Comparison of ENCODE assay signal across 19 mouse cellular contexts in genomic region chr1:134307409-134307808, GRCm38 (mm10). TPM values are rescaled to one million over a fixed set of nuclear protein-coding genes. Genes with fewer than 3 reads are reported as not detected.
DNase-seq lines count a peak whose midpoint lies in the region; ATAC-seq and TF ChIP-seq lines count a peak whose summit lies in the region.
"Had no signal": no experiment of that assay in that cellular context is flagged by ENCODE, and none has a peak within 500 bp of the region (broad histone marks: within the 10 kb centered on the region; RNA-seq: fewer than 3 reads in every experiment).

No protein-coding gene starts in this region.

- no peaks in the 10 kb centered on the region for H3K79me2 ChIP-seq in heart, adult 2 months (replicated peaks; ENCODE audit: control insufficient read depth, insufficient read depth, low read length)

- no peak overlapping the region for H3K9ac ChIP-seq in forebrain, embryonic 13.5 days
- no peak overlapping the region for H3K9ac ChIP-seq in forebrain, embryonic 15.5 days (replicated peaks)
- H3K9ac ChIP-seq in midbrain, embryonic 16.5 days (ENCODE audit: low read depth, low read length): no peak overlapping the region
- H3K9ac ChIP-seq in limb, embryonic 15.5 days: no peak overlapping the region
- no peak overlapping the region for H3K9ac ChIP-seq in heart, adult 2 months (ENCODE audit: low read depth, low read length)
- H3K9ac ChIP-seq: lung, embryonic 14.5 days had no signal

- DNase-seq in midbrain, embryonic 10.5 days (ENCODE audit: low spot score): peak; percentile 42
- DNase-seq in brain, embryonic 14.5 days (ENCODE audit: low read depth): peak; percentile 43
- no peak for DNase-seq in heart, adult 2 months
- DNase-seq: adrenal gland, postnatal 36 days; cerebellum, postnatal 14 days; heart, postnatal 36 days; kidney, adult 2 months; kidney, postnatal 4 days; left cerebral cortex, postnatal 4 days; lung, embryonic 14.5 days had no signal

- no peaks in the 10 kb centered on the region for H3K27me3 ChIP-seq in forebrain, embryonic 13.5 days
- no peaks in the 10 kb centered on the region for H3K27me3 ChIP-seq in forebrain, embryonic 15.5 days
- H3K27me3 ChIP-seq in midbrain, embryonic 10.5 days (ENCODE audit: low read depth, poor library complexity, severe bottlenecking): no peaks in the 10 kb centered on the region
- no peaks in the 10 kb centered on the region for H3K27me3 ChIP-seq in midbrain, embryonic 16.5 days (ENCODE audit: control insufficient read depth, insufficient read depth, low read depth, low read length)
- H3K27me3 ChIP-seq in limb, embryonic 15.5 days: no peaks in the 10 kb centered on the region
- no peaks in the 10 kb centered on the region for H3K27me3 ChIP-seq in heart, adult 2 months (ENCODE audit: control insufficient read depth, insufficient read depth, low read length)

- no peak overlapping the region for H3K27ac ChIP-seq in forebrain, embryonic 13.5 days
- H3K27ac ChIP-seq in forebrain, embryonic 15.5 days (replicated peaks): no peak overlapping the region
- H3K27ac ChIP-seq in midbrain, embryonic 10.5 days (replicated peaks): peak overlapping the region; percentile 68; the same call in 1 of the 2 replicates
- H3K27ac ChIP-seq in midbrain, embryonic 16.5 days (ENCODE audit: low read length): no peak overlapping the region
- H3K27ac ChIP-seq in limb, embryonic 15.5 days: no peak overlapping the region
- no peak overlapping the region for H3K27ac ChIP-seq in heart, adult 2 months
- H3K27ac ChIP-seq: heart, embryonic 10.5 days had no signal

- peak; percentile 55; the same call in 1 of the 2 replicates for ATAC-seq in forebrain, embryonic 13.5 days
- no peak for ATAC-seq in forebrain, embryonic 15.5 days (replicated peaks)
- ATAC-seq in midbrain, embryonic 16.5 days: no peak
- peak; percentile 31; the same call in 1 of the 2 replicates for ATAC-seq in limb, embryonic 15.5 days (ENCODE audit: insufficient number of reproducible peaks, low FRiP score, low TSS enrichment, low read depth)
- no peak for ATAC-seq in inflammation-experienced regulatory T-cells, adult 6 months

- H3K36me3 ChIP-seq in forebrain, embryonic 13.5 days (ENCODE audit: poor library complexity, severe bottlenecking): no peaks in the 10 kb centered on the region
- H3K36me3 ChIP-seq in forebrain, embryonic 15.5 days: no peaks in the 10 kb centered on the region
- H3K36me3 ChIP-seq in midbrain, embryonic 10.5 days: peaks cover 4% of the 10 kb centered on the region; the same call in 1 of the 2 replicates
- 0 out of 2 replicates have a peak, but pooled peaks cover 3% of the 10 kb centered on the region for H3K36me3 ChIP-seq in midbrain, embryonic 16.5 days (ENCODE audit: control insufficient read depth, insufficient read depth, low read length)
- peaks cover 9% of the 10 kb centered on the region for H3K36me3 ChIP-seq in limb, embryonic 15.5 days
- 0 out of 2 replicates have a peak, but pooled peaks cover 2% of the 10 kb centered on the region for H3K36me3 ChIP-seq in heart, adult 2 months (ENCODE audit: control insufficient read depth, insufficient read depth, low read length)

- intact Hi-C loops in heart, adult 2 months (cut with DNase I): no loop called here

- no peaks in the 10 kb centered on the region for H3K9me3 ChIP-seq in forebrain, embryonic 13.5 days (replicated peaks)
- no peaks in the 10 kb centered on the region for H3K9me3 ChIP-seq in forebrain, embryonic 15.5 days
- H3K9me3 ChIP-seq in midbrain, embryonic 10.5 days (replicated peaks): peaks cover 7% of the 10 kb centered on the region
- no peaks in the 10 kb centered on the region for H3K9me3 ChIP-seq in midbrain, embryonic 16.5 days (replicated peaks; ENCODE audit: control insufficient read depth, low read length, poor library complexity, severe bottlenecking)
- H3K9me3 ChIP-seq in limb, embryonic 15.5 days: no peaks in the 10 kb centered on the region
- H3K9me3 ChIP-seq: heart, embryonic 10.5 days had no signal

- peaks cover 15% of the 10 kb centered on the region for H3K4me1 ChIP-seq in forebrain, embryonic 13.5 days
- H3K4me1 ChIP-seq in forebrain, embryonic 15.5 days: peaks cover 13% of the 10 kb centered on the region
- H3K4me1 ChIP-seq in midbrain, embryonic 10.5 days: peaks cover 32% of the 10 kb centered on the region
- H3K4me1 ChIP-seq in midbrain, embryonic 16.5 days (ENCODE audit: control insufficient read depth, insufficient read depth, low read length): peaks cover 8% of the 10 kb centered on the region
- peaks cover 12% of the 10 kb centered on the region for H3K4me1 ChIP-seq in limb, embryonic 15.5 days
- peaks cover 9% of the 10 kb centered on the region for H3K4me1 ChIP-seq in heart, adult 2 months (ENCODE audit: control insufficient read depth, insufficient read depth, low read length)

- no peak for TF ChIP-seq POLR2A in brain, embryonic 14.5 days (IDR thresholded peaks at IDR 0.05; ENCODE audit: borderline replicate concordance, extremely low read depth, insufficient read depth, insufficient read length, poor library complexity, severe bottlenecking)
- no peak for TF ChIP-seq POLR2A in heart, adult 2 months (IDR thresholded peaks at IDR 0.05; ENCODE audit: insufficient read depth, low read depth, low read length)

- no peak for TF ChIP-seq EP300 in heart, adult 2 months (IDR thresholded peaks at IDR 0.05; ENCODE audit: insufficient read depth, low read depth, low read length)

- H3K4me2 ChIP-seq in forebrain, embryonic 13.5 days: no peak overlapping the region
- H3K4me2 ChIP-seq in forebrain, embryonic 15.5 days (replicated peaks): no peak overlapping the region
- no peak overlapping the region for H3K4me2 ChIP-seq in midbrain, embryonic 16.5 days (ENCODE audit: low read length)
- no peak overlapping the region for H3K4me2 ChIP-seq in limb, embryonic 15.5 days
- H3K4me2 ChIP-seq: lung, embryonic 14.5 days had no signal

- no peak for TF ChIP-seq CTCF in brain, embryonic 14.5 days (IDR thresholded peaks at IDR 0.05; ENCODE audit: borderline replicate concordance, extremely low read depth, insufficient read depth, insufficient read length)
- no peak for TF ChIP-seq CTCF in heart, adult 2 months (IDR thresholded peaks at IDR 0.05)

- H3K4me3 ChIP-seq in forebrain, embryonic 13.5 days: no peak overlapping the region
- H3K4me3 ChIP-seq in forebrain, embryonic 15.5 days: no peak overlapping the region
- no peak overlapping the region for H3K4me3 ChIP-seq in midbrain, embryonic 10.5 days
- no peak overlapping the region for H3K4me3 ChIP-seq in midbrain, embryonic 16.5 days (ENCODE audit: low read depth, low read length)
- no peak overlapping the region for H3K4me3 ChIP-seq in limb, embryonic 15.5 days
- no peak overlapping the region for H3K4me3 ChIP-seq in heart, adult 2 months
- H3K4me3 ChIP-seq: heart, embryonic 10.5 days had no signal

- 52% methylated on average over 10 of the region's 10 CpGs for WGBS in forebrain, embryonic 13.5 days
- WGBS in forebrain, embryonic 15.5 days: 41% methylated on average over 10 of the region's 10 CpGs
- WGBS in midbrain, embryonic 10.5 days: 61% methylated on average over 10 of the region's 10 CpGs
- 41% methylated on average over 10 of the region's 10 CpGs for WGBS in midbrain, embryonic 16.5 days
- 63% methylated on average over 10 of the region's 10 CpGs for WGBS in limb, embryonic 15.5 days
- WGBS in heart, adult 2 months: 60% methylated on average over 10 of the region's 10 CpGs

RNA-seq across cellular contexts. Expression of gene Myog, which starts 17.6 kb away (rescaled TPM):
- not detected in 2 replicates for polyA plus RNA-seq in forebrain, embryonic 13.5 days (2015; fragmentation: Nextera tagmentation; extraction: Ambion mirVana)
- 0.22 TPM in 1 of 2 replicates, not detected in the other for polyA plus RNA-seq in forebrain, embryonic 15.5 days (2015; fragmentation: Nextera tagmentation; extraction: Ambion mirVana)
- 0.07 TPM in 1 of 2 replicates, not detected in the other for polyA plus RNA-seq in midbrain, embryonic 10.5 days (2016; fragmentation: Nextera tagmentation; extraction: Ambion mirVana)
- polyA plus RNA-seq in midbrain, embryonic 16.5 days (2015; fragmentation: Nextera tagmentation; extraction: Ambion mirVana): 0.13 and 0.14 TPM in 2 replicates
- 1.3 and 2.6 TPM in 2 replicates for polyA plus RNA-seq in brain, embryonic 14.5 days (2012; rRNA removed)
- 117 and 227 TPM in 2 replicates for polyA plus RNA-seq in limb, embryonic 15.5 days (2015; fragmentation: Nextera tagmentation; extraction: Ambion mirVana)
- not detected for total RNA-seq in heart, adult 2 months (2021)
- polyA plus RNA-seq in heart, adult 2 months (2012; rRNA removed): not detected in 2 replicates
- not detected for polyA plus RNA-seq in inflammation-experienced regulatory T-cells, adult 6 months (2017; shearing (Covaris generic))
- total RNA-seq: adrenal gland, postnatal 36 days; heart, postnatal 36 days; layer of hippocampus, postnatal 25 days; left cerebral cortex, postnatal 4 days; MEL had no signal
- polyA plus RNA-seq: lung, embryonic 14.5 days; spleen, adult 2 months had no signal

RNA-seq across cellular contexts. Expression of gene Ppfia4, which starts 25.3 kb away (rescaled TPM):
- 3.5 and 3.7 TPM in 2 replicates for polyA plus RNA-seq in forebrain, embryonic 13.5 days (2015; fragmentation: Nextera tagmentation; extraction: Ambion mirVana)
- 9.3 and 11.3 TPM in 2 replicates for polyA plus RNA-seq in forebrain, embryonic 15.5 days (2015; fragmentation: Nextera tagmentation; extraction: Ambion mirVana)
- polyA plus RNA-seq in midbrain, embryonic 10.5 days (2016; fragmentation: Nextera tagmentation; extraction: Ambion mirVana): 2.0 and 3.5 TPM in 2 replicates
- polyA plus RNA-seq in midbrain, embryonic 16.5 days (2015; fragmentation: Nextera tagmentation; extraction: Ambion mirVana): 20.2 and 25.6 TPM in 2 replicates
- 23.6 and 31.3 TPM in 2 replicates for polyA plus RNA-seq in brain, embryonic 14.5 days (2012; rRNA removed)
- polyA plus RNA-seq in limb, embryonic 15.5 days (2015; fragmentation: Nextera tagmentation; extraction: Ambion mirVana): 7.5 and 11.1 TPM in 2 replicates
- total RNA-seq in heart, adult 2 months (2021): under 1 TPM; 0.80 to 0.94 TPM
- 4.4 and 4.9 TPM in 2 replicates for polyA plus RNA-seq in heart, adult 2 months (2012; rRNA removed)
- polyA plus RNA-seq in inflammation-experienced regulatory T-cells, adult 6 months (2017; shearing (Covaris generic)): 1 to 10 TPM in 1 of 3 experiments, under 1 TPM in 1, not detected in 1; 0.24 to 1.4 TPM
- total RNA-seq: MEL had no signal

RNA-seq across cellular contexts. Expression of gene Tmem183a, which starts 54.4 kb away (rescaled TPM):
- 126 and 131 TPM in 2 replicates for polyA plus RNA-seq in forebrain, embryonic 13.5 days (2015; fragmentation: Nextera tagmentation; extraction: Ambion mirVana)
- polyA plus RNA-seq in forebrain, embryonic 15.5 days (2015; fragmentation: Nextera tagmentation; extraction: Ambion mirVana): 139 and 150 TPM in 2 replicates
- polyA plus RNA-seq in midbrain, embryonic 10.5 days (2016; fragmentation: Nextera tagmentation; extraction: Ambion mirVana): 122 and 128 TPM in 2 replicates
- 155 and 159 TPM in 2 replicates for polyA plus RNA-seq in midbrain, embryonic 16.5 days (2015; fragmentation: Nextera tagmentation; extraction: Ambion mirVana)
- 111 and 116 TPM in 2 replicates for polyA plus RNA-seq in brain, embryonic 14.5 days (2012; rRNA removed)
- polyA plus RNA-seq in limb, embryonic 15.5 days (2015; fragmentation: Nextera tagmentation; extraction: Ambion mirVana): 80.2 and 80.3 TPM in 2 replicates
- 10 to 100 TPM; 17.8 to 18.7 TPM for total RNA-seq in heart, adult 2 months (2021)
- polyA plus RNA-seq in heart, adult 2 months (2012; rRNA removed): 22.9 and 45.8 TPM in 2 replicates
- polyA plus RNA-seq in inflammation-experienced regulatory T-cells, adult 6 months (2017; shearing (Covaris generic)): 10 to 100 TPM; 25.8 to 26.9 (median 26.6) TPM

Comparison
In these comparisons a context has a peak if more than half of its experiments do, and no peak if none do; other contexts are left out.
1. ATAC-seq: peak in forebrain, embryonic 13.5 days (single experiment) and limb, embryonic 15.5 days (single experiment); none in forebrain, embryonic 15.5 days (single experiment), midbrain, embryonic 16.5 days (single experiment) and inflammation-experienced regulatory T-cells, adult 6 months (single experiment).
2. DNase-seq: peak in midbrain, embryonic 10.5 days (single experiment) and brain, embryonic 14.5 days (single experiment); none in heart, adult 2 months (0 of 2).
3. RNA of gene Myog, which starts 17.6 kb away (polyA plus RNA-seq): 117 to 227 TPM in limb, embryonic 15.5 days; 1.3 to 2.6 TPM in brain, embryonic 14.5 days, 0.22 TPM in forebrain, embryonic 15.5 days, 0.13 to 0.14 TPM in midbrain, embryonic 16.5 days, 0.07 TPM in midbrain, embryonic 10.5 days, not detected in forebrain, embryonic 13.5 days, not detected in heart, adult 2 months and not detected in inflammation-experienced regulatory T-cells, adult 6 months; every median in the first group is over 10 times any median in the second.